ENCODE assay signal across 9 mouse cellular contexts in genomic region chr12:80083133-80083821, GRCm38 (mm10). TPM values are rescaled to one million over a fixed set of nuclear protein-coding genes. Genes with fewer than 3 reads are reported as not detected.
DNase-seq lines count a peak whose midpoint lies in the region; ATAC-seq lines count a peak whose summit lies in the region.
"Had no signal": no experiment of that assay in that cellular context is flagged by ENCODE, and none has a peak within 500 bp of the region (broad histone marks: within the 10 kb centered on the region; RNA-seq: fewer than 3 reads in every experiment).

No protein-coding gene starts in this region.

- H3K4me1 ChIP-seq in midbrain, embryonic 10.5 days: peaks cover 26% of the 10 kb centered on the region
- 0 out of 2 replicates have a peak, but pooled peaks cover 6% of the 10 kb centered on the region for H3K4me1 ChIP-seq in midbrain, embryonic 13.5 days (replicated peaks)
- H3K4me1 ChIP-seq in intestine, embryonic 16.5 days (ENCODE audit: control insufficient read depth, insufficient read depth, low read length): peaks cover 21% of the 10 kb centered on the region
- H3K4me1 ChIP-seq in stomach, embryonic 16.5 days (ENCODE audit: control insufficient read depth, insufficient read depth, low read length): peaks cover 24% of the 10 kb centered on the region

- ATAC-seq in midbrain, embryonic 13.5 days: no peak
- ATAC-seq in intestine, embryonic 16.5 days: peak; percentile 39
- peak; percentile 27; the same call in 1 of the 2 replicates for ATAC-seq in stomach, embryonic 16.5 days (ENCODE audit: insufficient read depth, low FRiP score)

- intact Hi-C loops in left cerebral cortex, postnatal 25 days (cut with DNase I): no loop called here

- DNase-seq in heart, adult 8-10 months (ENCODE audit: low spot score): peak; percentile 27
- no peak for DNase-seq in heart, adult 9 months (ENCODE audit: low spot score in 2 of 2)
- DNase-seq in midbrain, embryonic 10.5 days (ENCODE audit: low spot score): no peak
- no peak for DNase-seq in layer of hippocampus, adult 18-20 months (ENCODE audit: low spot score in 2 of 2)
- DNase-seq in left cerebral cortex, postnatal 25 days (ENCODE audit: low spot score in 2 of 2): no peak

- H3K36me3 ChIP-seq in midbrain, embryonic 10.5 days: no peaks in the 10 kb centered on the region
- H3K36me3 ChIP-seq in midbrain, embryonic 13.5 days: no peaks in the 10 kb centered on the region
- no peaks in the 10 kb centered on the region for H3K36me3 ChIP-seq in intestine, embryonic 16.5 days (ENCODE audit: control insufficient read depth, insufficient read depth, low read length)
- no peaks in the 10 kb centered on the region for H3K36me3 ChIP-seq in stomach, embryonic 16.5 days (ENCODE audit: control insufficient read depth, insufficient read depth, low read length)

- no peak overlapping the region for H3K4me3 ChIP-seq in midbrain, embryonic 10.5 days
- H3K4me3 ChIP-seq in midbrain, embryonic 13.5 days (replicated peaks): no peak overlapping the region
- H3K4me3 ChIP-seq in intestine, embryonic 16.5 days (ENCODE audit: low read length): no peak overlapping the region
- no peak overlapping the region for H3K4me3 ChIP-seq in stomach, embryonic 16.5 days (replicated peaks; ENCODE audit: low read length)

- no peaks in the 10 kb centered on the region for H3K9me3 ChIP-seq in midbrain, embryonic 10.5 days (replicated peaks)
- no peaks in the 10 kb centered on the region for H3K9me3 ChIP-seq in midbrain, embryonic 13.5 days
- H3K9me3 ChIP-seq in intestine, embryonic 16.5 days (ENCODE audit: control insufficient read depth, low read length): no peaks in the 10 kb centered on the region
- no peaks in the 10 kb centered on the region for H3K9me3 ChIP-seq in stomach, embryonic 16.5 days (replicated peaks; ENCODE audit: control insufficient read depth, low read length)

- no peaks in the 10 kb centered on the region for H3K27me3 ChIP-seq in midbrain, embryonic 10.5 days (ENCODE audit: low read depth, poor library complexity, severe bottlenecking)
- H3K27me3 ChIP-seq in midbrain, embryonic 13.5 days: no peaks in the 10 kb centered on the region
- H3K27me3 ChIP-seq in intestine, embryonic 16.5 days (replicated peaks; ENCODE audit: control insufficient read depth, insufficient read depth, low read length): no peaks in the 10 kb centered on the region
- no peaks in the 10 kb centered on the region for H3K27me3 ChIP-seq in stomach, embryonic 16.5 days (ENCODE audit: control insufficient read depth, insufficient read depth, low read length)

- WGBS in midbrain, embryonic 10.5 days: 74% methylated on average over 7 of the region's 7 CpGs
- WGBS in midbrain, embryonic 13.5 days: 69% methylated on average over 7 of the region's 7 CpGs
- WGBS in intestine, embryonic 16.5 days: 51% methylated on average over 7 of the region's 7 CpGs
- 50% methylated on average over 7 of the region's 7 CpGs for WGBS in stomach, embryonic 16.5 days

- no peak overlapping the region for H3K9ac ChIP-seq in midbrain, embryonic 13.5 days (replicated peaks)
- no peak overlapping the region for H3K9ac ChIP-seq in intestine, embryonic 16.5 days (ENCODE audit: low read depth, low read length)
- H3K9ac ChIP-seq in stomach, embryonic 16.5 days (ENCODE audit: low read length): 0 out of 2 replicates have a peak overlapping the region, but pooled peaks have one; percentile 22

- H3K4me2 ChIP-seq in midbrain, embryonic 13.5 days (replicated peaks): no peak overlapping the region
- no peak overlapping the region for H3K4me2 ChIP-seq in intestine, embryonic 16.5 days (ENCODE audit: low read depth, low read length)
- no peak overlapping the region for H3K4me2 ChIP-seq in stomach, embryonic 16.5 days (ENCODE audit: low read depth, low read length)

- H3K27ac ChIP-seq in midbrain, embryonic 10.5 days (replicated peaks): peak overlapping the region; percentile 63
- no peak overlapping the region for H3K27ac ChIP-seq in midbrain, embryonic 13.5 days
- H3K27ac ChIP-seq in intestine, embryonic 16.5 days (ENCODE audit: low read length): peak overlapping the region; percentile 68
- H3K27ac ChIP-seq in stomach, embryonic 16.5 days (ENCODE audit: low read length): peak overlapping the region; percentile 86
- H3K27ac ChIP-seq: macrophage had no signal

RNA-seq across cellular contexts. Expression of gene Zfp36l1, which starts 29.5 kb away (rescaled TPM):
- 100 to 1,000 TPM in 1 of 4 experiments, 10 to 100 TPM in 3; 65.0 to 103 (median 80.0) TPM for total RNA-seq in heart, adult 8-10 months (2022)
- 127 and 141 TPM in 2 replicates for polyA plus RNA-seq in midbrain, embryonic 10.5 days (2016; fragmentation: Nextera tagmentation; extraction: Ambion mirVana)
- 51.7 and 60.1 TPM in 2 replicates for polyA plus RNA-seq in midbrain, embryonic 13.5 days (2015; fragmentation: Nextera tagmentation; extraction: Ambion mirVana)
- 79.7 and 89.1 TPM in 2 replicates for polyA plus RNA-seq in intestine, embryonic 16.5 days (2015; fragmentation: Nextera tagmentation; extraction: Ambion mirVana)
- 137 and 140 TPM in 2 replicates for polyA plus RNA-seq in stomach, embryonic 16.5 days (2015; fragmentation: Nextera tagmentation; extraction: Ambion mirVana)
- 10 to 100 TPM; 40.0 to 53.4 TPM for total RNA-seq in layer of hippocampus, adult 18-20 months (2021)
- 10 to 100 TPM; 35.3 to 42.8 TPM for total RNA-seq in left cerebral cortex, postnatal 25 days (2021)
